ENCODE assay signal across 10 mouse cellular contexts in genomic region chr2:157989946-157990345, GRCm38 (mm10). TPM values are rescaled to one million over a fixed set of nuclear protein-coding genes. Genes with fewer than 3 reads are reported as not detected.
DNase-seq lines count a peak whose midpoint lies in the region; ATAC-seq and TF ChIP-seq lines count a peak whose summit lies in the region.
"Had no signal": no experiment of that assay in that cellular context is flagged by ENCODE, and none has a peak within 500 bp of the region (broad histone marks: within the 10 kb centered on the region; RNA-seq: fewer than 3 reads in every experiment).

No protein-coding gene starts in this region.

- H3K4me3 ChIP-seq in forebrain, embryonic 14.5 days (ENCODE audit: low read depth, low read length), result no peak overlapping the region
- no peak overlapping the region for H3K4me3 ChIP-seq in forebrain, embryonic 12.5 days (replicated peaks)
- no peak overlapping the region for H3K4me3 ChIP-seq in lung, postnatal 0 days (ENCODE audit: low read depth, low read length)
- H3K4me3 ChIP-seq in neural tube, embryonic 15.5 days (replicated peaks), result no peak overlapping the region
- H3K4me3 ChIP-seq: midbrain, embryonic 12.5 days had no signal

- H3K9ac ChIP-seq in forebrain, embryonic 14.5 days (ENCODE audit: low read length), result no peak overlapping the region
- no peak overlapping the region for H3K9ac ChIP-seq in forebrain, embryonic 12.5 days
- H3K9ac ChIP-seq in lung, postnatal 0 days (replicated peaks; ENCODE audit: low read depth), result no peak overlapping the region
- no peak overlapping the region for H3K9ac ChIP-seq in neural tube, embryonic 15.5 days (replicated peaks)
- H3K9ac ChIP-seq: midbrain, embryonic 12.5 days had no signal

- ATAC-seq in forebrain, embryonic 14.5 days, result no peak
- no peak for ATAC-seq in forebrain, embryonic 12.5 days (ENCODE audit: low FRiP score)
- no peak for ATAC-seq in lung, postnatal 0 days
- ATAC-seq in neural tube, embryonic 15.5 days (ENCODE audit: low FRiP score), result no peak
- ATAC-seq: inflammation-experienced regulatory T-cells, adult 6 months had no signal

- TF ChIP-seq CTCF in lung, postnatal 0 days (IDR thresholded peaks at IDR 0.05), result peak; percentile 68

- WGBS in forebrain, embryonic 14.5 days, result 97% methylated on average over 2 of the region's 2 CpGs
- WGBS in forebrain, embryonic 12.5 days, result 98% methylated on average over 2 of the region's 2 CpGs
- WGBS in lung, postnatal 0 days, result 89% methylated on average over 2 of the region's 2 CpGs
- 85% methylated on average over 2 of the region's 2 CpGs for WGBS in neural tube, embryonic 15.5 days

- no peak overlapping the region for H3K27ac ChIP-seq in forebrain, embryonic 14.5 days (ENCODE audit: low read depth, low read length)
- no peak overlapping the region for H3K27ac ChIP-seq in forebrain, embryonic 12.5 days
- H3K27ac ChIP-seq in lung, postnatal 0 days (ENCODE audit: low read length), result no peak overlapping the region
- peak overlapping the region; percentile 67; the same call in 1 of the 2 replicates for H3K27ac ChIP-seq in neural tube, embryonic 15.5 days (replicated peaks)
- H3K27ac ChIP-seq: midbrain, embryonic 12.5 days had no signal

- H3K27me3 ChIP-seq in forebrain, embryonic 14.5 days (replicated peaks; ENCODE audit: control insufficient read depth, insufficient read depth, low read length), result no peaks in the 10 kb centered on the region
- no peaks in the 10 kb centered on the region for H3K27me3 ChIP-seq in forebrain, embryonic 12.5 days
- no peaks in the 10 kb centered on the region for H3K27me3 ChIP-seq in lung, postnatal 0 days (replicated peaks; ENCODE audit: insufficient read depth, low read length)
- H3K27me3 ChIP-seq in neural tube, embryonic 15.5 days (replicated peaks), result no peaks in the 10 kb centered on the region
- H3K27me3 ChIP-seq: midbrain, embryonic 12.5 days had no signal

- DNase-seq in forebrain, embryonic 14.5 days (ENCODE audit: low spot score), result peak; percentile 42
- DNase-seq in lung, postnatal 0 days (ENCODE audit: low spot score), result peak; percentile 12
- DNase-seq in lung, adult 18-20 months, result no peak
- peak; percentile 61 for DNase-seq in brain, adult 2 months (ENCODE audit: low read depth, low spot score)
- DNase-seq in left cerebral cortex, adult 9 months (ENCODE audit: low spot score in 2 of 2), result no peak
- DNase-seq in layer of hippocampus, adult 8-10 months (ENCODE audit: low spot score in 2 of 2), result no peak

- no peak overlapping the region for H3K4me2 ChIP-seq in forebrain, embryonic 14.5 days (ENCODE audit: low read length)
- no peak overlapping the region for H3K4me2 ChIP-seq in forebrain, embryonic 12.5 days
- H3K4me2 ChIP-seq in lung, postnatal 0 days (replicated peaks; ENCODE audit: low read depth, low read length), result no peak overlapping the region
- H3K4me2 ChIP-seq in neural tube, embryonic 15.5 days, result no peak overlapping the region
- H3K4me2 ChIP-seq: midbrain, embryonic 12.5 days had no signal

- H3K36me3 ChIP-seq in forebrain, embryonic 14.5 days (ENCODE audit: control insufficient read depth, insufficient read depth, low read length), result peaks cover 30% of the 10 kb centered on the region
- H3K36me3 ChIP-seq in forebrain, embryonic 12.5 days (replicated peaks), result peaks cover 43% of the 10 kb centered on the region
- H3K36me3 ChIP-seq in lung, postnatal 0 days (ENCODE audit: insufficient read depth, low read length), result peaks cover 7% of the 10 kb centered on the region
- H3K36me3 ChIP-seq in neural tube, embryonic 15.5 days, result 0 out of 2 replicates have a peak, but pooled peaks cover 6% of the 10 kb centered on the region

- peaks cover 6% of the 10 kb centered on the region for H3K4me1 ChIP-seq in forebrain, embryonic 14.5 days (ENCODE audit: control insufficient read depth, insufficient read depth, low read length)
- 0 out of 2 replicates have a peak, but pooled peaks cover 2% of the 10 kb centered on the region for H3K4me1 ChIP-seq in forebrain, embryonic 12.5 days
- H3K4me1 ChIP-seq in lung, postnatal 0 days (ENCODE audit: insufficient read depth, low read depth, low read length), result no peaks in the 10 kb centered on the region
- peaks cover 68% of the 10 kb centered on the region for H3K4me1 ChIP-seq in neural tube, embryonic 15.5 days
- H3K4me1 ChIP-seq: midbrain, embryonic 12.5 days had no signal

- TF ChIP-seq EP300 in lung, postnatal 0 days (IDR thresholded peaks at IDR 0.05), result no peak

- H3K9me3 ChIP-seq in forebrain, embryonic 14.5 days (replicated peaks; ENCODE audit: control insufficient read depth, low read length), result no peaks in the 10 kb centered on the region
- H3K9me3 ChIP-seq in forebrain, embryonic 12.5 days, result no peaks in the 10 kb centered on the region
- H3K9me3 ChIP-seq in lung, postnatal 0 days (ENCODE audit: low read length), result no peaks in the 10 kb centered on the region
- H3K9me3 ChIP-seq in neural tube, embryonic 15.5 days (replicated peaks), result no peaks in the 10 kb centered on the region
- H3K9me3 ChIP-seq: midbrain, embryonic 12.5 days had no signal

RNA-seq across cellular contexts. Expression of gene Tti1, which starts 38.3 kb away (rescaled TPM):
- 17.5 and 17.6 TPM in 2 replicates for polyA plus RNA-seq in forebrain, embryonic 14.5 days (2014; fragmentation: Nextera tagmentation; extraction: Ambion mirVana)
- 34.5 and 38.2 TPM in 2 replicates for polyA plus RNA-seq in forebrain, embryonic 12.5 days (2016; fragmentation: Nextera tagmentation; extraction: Ambion mirVana)
- polyA plus RNA-seq in lung, postnatal 0 days (2015; fragmentation: Nextera tagmentation; extraction: Ambion mirVana), result 8.1 and 8.6 TPM in 2 replicates
- polyA plus RNA-seq in neural tube, embryonic 15.5 days (2015; fragmentation: Nextera tagmentation; extraction: Ambion mirVana), result 14.7 and 17.3 TPM in 2 replicates
- 10 to 100 TPM; 20.1 to 26.7 (median 24.3) TPM for total RNA-seq in layer of hippocampus, adult 8-10 months (2022)

RNA-seq across cellular contexts. Expression of gene Rprd1b, which starts 38.4 kb away (rescaled TPM):
- polyA plus RNA-seq in forebrain, embryonic 14.5 days (2014; fragmentation: Nextera tagmentation; extraction: Ambion mirVana), result 31.1 and 37.7 TPM in 2 replicates
- polyA plus RNA-seq in forebrain, embryonic 12.5 days (2016; fragmentation: Nextera tagmentation; extraction: Ambion mirVana), result 61.1 and 66.3 TPM in 2 replicates
- 23.4 and 23.8 TPM in 2 replicates for polyA plus RNA-seq in lung, postnatal 0 days (2015; fragmentation: Nextera tagmentation; extraction: Ambion mirVana)
- 28.5 and 32.8 TPM in 2 replicates for polyA plus RNA-seq in neural tube, embryonic 15.5 days (2015; fragmentation: Nextera tagmentation; extraction: Ambion mirVana)
- 10 to 100 TPM; 51.1 to 61.0 (median 52.7) TPM for total RNA-seq in layer of hippocampus, adult 8-10 months (2022)

Comparison
In these comparisons a context has a peak if more than half of its experiments do, and no peak if none do; other contexts are left out.
1. DNase-seq: peak in forebrain, embryonic 14.5 days (single experiment), lung, postnatal 0 days (single experiment) and brain, adult 2 months (single experiment); none in lung, adult 18-20 months (0 of 2), left cerebral cortex, adult 9 months (0 of 2) and layer of hippocampus, adult 8-10 months (0 of 2).